Mouse (Mus musculus) CD4-positive, CD25-positive, alpha-beta regulatory T cell, adult 4 months (primary cell): Measurements from ENCODE around the gene Gatc. TPM values are rescaled to one million over a fixed set of nuclear protein-coding genes. Genes with fewer than 3 reads are reported as not detected.

ENCODE experiments used
- polyA plus RNA-seq, 2 experiments: library from polyadenylated mRNA; unstranded; fragments of 100-300 nt; shearing (Covaris generic); gene quantifications; one replicate each; pipeline ENCODE4 v1.2.1; 2017

Gene Gatc
- polyA plus RNA-seq, 2 experiments from 2014 or later: 11.8 to 13.6 TPM

Other genes with a start within 250 kb of the Gatc start
- 10 to 100 TPM; 15.1 to 18.1 TPM for gene Gm10401, start 242.9 kb downstream of the Gatc start, polyA plus RNA-seq
- gene Acads, start 221.8 kb downstream of the Gatc start, polyA plus RNA-seq: 10 to 100 TPM; 10.6 to 28.4 TPM
- 10 to 100 TPM; 16.1 to 16.4 TPM for gene Unc119b, start 206.2 kb downstream of the Gatc start, polyA plus RNA-seq
- gene Mlec, start 183.0 kb downstream of the Gatc start, polyA plus RNA-seq: 10 to 100 TPM; 28.9 to 37.0 TPM
- gene Cabp1, start 146.8 kb downstream of the Gatc start, polyA plus RNA-seq: not detected
- gene Pop5, start 105.3 kb downstream of the Gatc start, polyA plus RNA-seq: 100 to 1,000 TPM in 1 of 2 experiments, 10 to 100 TPM in 1; 84.0 to 114 TPM
- 10 to 100 TPM; 30.5 to 36.5 TPM for gene Rnf10, start 68.3 kb downstream of the Gatc start, polyA plus RNA-seq
- gene Coq5, start 61.5 kb downstream of the Gatc start, polyA plus RNA-seq: 10 to 100 TPM; 32.2 to 43.3 TPM
- 100 to 1,000 TPM; 272 to 484 TPM for gene Dynll1, start 40.2 kb downstream of the Gatc start, polyA plus RNA-seq
- 10 to 100 TPM; 13.9 to 26.3 TPM for gene Srsf9, start 14.0 kb downstream of the Gatc start, polyA plus RNA-seq
- 10 to 100 TPM; 50.6 to 54.3 TPM for gene Triap1, start within 50 bp of the Gatc start, polyA plus RNA-seq
- gene Cox6a1, start 7.8 kb upstream of the Gatc start, polyA plus RNA-seq: 100 to 1,000 TPM; 486 to 529 TPM
- not detected for gene Msi1, start 88.4 kb upstream of the Gatc start, polyA plus RNA-seq
- gene Pla2g1b, start 125.1 kb upstream of the Gatc start, polyA plus RNA-seq: not detected
- gene Sirt4, start 143.5 kb upstream of the Gatc start, polyA plus RNA-seq: 10 to 100 TPM in 1 of 2 experiments, 1 to 10 TPM in 1; 9.9 to 18.6 TPM
- 10 to 100 TPM; 14.5 to 23.4 TPM for gene Pxn, start 165.5 kb upstream of the Gatc start, polyA plus RNA-seq
- 1,000 to 10,000 TPM; 4,123 to 4,128 TPM for gene Rplp0, start 218.3 kb upstream of the Gatc start, polyA plus RNA-seq
- 10 to 100 TPM; 25.2 to 36.2 TPM for gene Gcn1l1, start 224.1 kb upstream of the Gatc start, polyA plus RNA-seq